17 mouse cellular contexts compared by ENCODE assay signal in genomic region chrX:162552383-162552782, GRCm38 (mm10).
DNase-seq lines count a peak whose midpoint lies in the region; ATAC-seq and TF ChIP-seq lines count a peak whose summit lies in the region.
"Had no signal": no experiment of that assay in that cellular context is flagged by ENCODE, and none has a peak within 500 bp of the region (broad histone marks: within the 10 kb centered on the region; RNA-seq: fewer than 3 reads in every experiment).

No protein-coding gene starts in this region.

- H3K9ac ChIP-seq in lung, postnatal 0 days (replicated peaks; ENCODE audit: low read depth) = no peak overlapping the region
- H3K9ac ChIP-seq: intestine, embryonic 15.5 days; midbrain, embryonic 12.5 days had no signal

- no peak overlapping the region for H3K4me2 ChIP-seq in lung, postnatal 0 days (replicated peaks; ENCODE audit: low read depth, low read length)
- H3K4me2 ChIP-seq: heart, embryonic 11.5 days; intestine, embryonic 15.5 days; midbrain, embryonic 12.5 days had no signal

- no peak overlapping the region for H3K4me3 ChIP-seq in lung, postnatal 0 days (ENCODE audit: low read depth, low read length)
- H3K4me3 ChIP-seq: intestine, embryonic 15.5 days; midbrain, embryonic 12.5 days had no signal

- H3K36me3 ChIP-seq in lung, postnatal 0 days (ENCODE audit: insufficient read depth, low read length) = no peaks in the 10 kb centered on the region
- H3K36me3 ChIP-seq: intestine, embryonic 15.5 days; midbrain, embryonic 12.5 days had no signal

- DNase-seq in embryo, embryonic 10 days (ENCODE audit: low spot score) = peak; percentile 6
- no peak for DNase-seq in embryo, embryonic 9.5 days (ENCODE audit: extremely low spot score)
- peak; percentile 1 for DNase-seq in lung, postnatal 10 days
- no peak for DNase-seq in lung, postnatal 0 days (ENCODE audit: low spot score)
- peak; percentile 6 for DNase-seq in embryo, embryonic 11 days
- peak; percentile 31 for DNase-seq in retina, embryonic 14.5 days (ENCODE audit: low spot score)
- DNase-seq: adrenal gland, postnatal 14 days; cerebellum, adult 9-11 months; liver; lung, adult 18-20 months; right cerebral cortex, postnatal 4 days; thymus, postnatal 36 days had no signal

- 55% methylated on average over 8 of the region's 8 CpGs for WGBS in lung, postnatal 0 days

- ATAC-seq in lung, postnatal 0 days = no peak
- no peak for ATAC-seq in erythroblast, adult 5-6 weeks (replicated peaks; ENCODE audit: low FRiP score, poor library complexity, severe bottlenecking)
- ATAC-seq: forebrain, embryonic 14.5 days; intestine, embryonic 15.5 days had no signal

- no peaks in the 10 kb centered on the region for H3K9me3 ChIP-seq in lung, postnatal 0 days (ENCODE audit: low read length)
- H3K9me3 ChIP-seq: intestine, embryonic 15.5 days; midbrain, embryonic 12.5 days had no signal

- TF ChIP-seq EP300 in lung, postnatal 0 days (IDR thresholded peaks at IDR 0.05) = no peak

- TF ChIP-seq CTCF in lung, postnatal 0 days (IDR thresholded peaks at IDR 0.05) = no peak

- H3K27ac ChIP-seq in lung, postnatal 0 days (ENCODE audit: low read length) = no peak overlapping the region
- H3K27ac ChIP-seq: intestine, embryonic 15.5 days; midbrain, embryonic 12.5 days had no signal

- H3K4me1 ChIP-seq in lung, postnatal 0 days (ENCODE audit: insufficient read depth, low read depth, low read length) = no peaks in the 10 kb centered on the region
- H3K4me1 ChIP-seq: intestine, embryonic 15.5 days; midbrain, embryonic 12.5 days had no signal

- no peaks in the 10 kb centered on the region for H3K27me3 ChIP-seq in lung, postnatal 0 days (replicated peaks; ENCODE audit: insufficient read depth, low read length)

Comparison
In these comparisons a context has a peak if more than half of its experiments do, and no peak if none do; other contexts are left out.
1. DNase-seq: peak in embryo, embryonic 10 days (single experiment), lung, postnatal 10 days (single experiment), embryo, embryonic 11 days (single experiment) and retina, embryonic 14.5 days (single experiment); none in embryo, embryonic 9.5 days (single experiment) and lung, postnatal 0 days (single experiment).